Mouse (Mus musculus): ENCODE data around the gene Lrg1.
"Not testable (repeated sequence)": the region's sequence is repeated elsewhere in the genome, so short reads cannot be mapped to it uniquely, and the experiment has no call there.

Gene Lrg1

GRCm38 (mm10) chr17:56108334-56109044 lies 13.3 kb downstream of the Lrg1 start:
- DNase-seq (ENCODE audit: low spot score), result no peak

- no peak for DNase-seq (ENCODE audit: low spot score)
Observed at GRCm38 (mm10) chr17:56107736-56108135, 14.1 kb downstream of the Lrg1 start.

GRCm38 (mm10) chr17:56106981-56107380 lies 14.8 kb downstream of the Lrg1 start:
- no peak for DNase-seq (ENCODE audit: low spot score)

GRCm38 (mm10) chr17:56106436-56106835 lies 15.4 kb downstream of the Lrg1 start:
- not testable (repeated sequence) for DNase-seq (ENCODE audit: low spot score)

DNA sequence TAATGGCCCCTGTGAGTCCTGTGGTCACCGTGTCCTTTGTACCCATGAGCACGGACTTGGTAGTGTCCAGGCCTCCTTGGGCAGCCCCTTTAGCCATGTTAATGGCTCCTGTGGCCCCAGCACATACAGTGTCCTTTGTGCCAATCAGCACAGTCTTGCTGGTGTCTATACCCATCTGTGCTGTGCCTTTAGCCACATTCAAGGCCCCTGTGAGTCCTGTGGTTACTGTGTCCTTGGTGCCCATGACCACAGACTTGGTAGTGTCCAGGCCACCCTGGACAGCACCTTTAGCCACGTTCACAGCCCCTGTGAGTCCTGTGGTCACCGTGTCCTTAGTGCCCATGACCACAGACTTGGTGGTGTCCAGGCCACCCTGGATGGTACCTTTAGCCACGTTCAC lies 17.0 kb downstream of the Lrg1 start:
- not testable (repeated sequence) for DNase-seq (ENCODE audit: low spot score)

- DNase-seq (ENCODE audit: low spot score), result no peak
Observed at GRCm38 (mm10) chr17:56103465-56104285, 18.1 kb downstream of the Lrg1 start.

- DNase-seq (ENCODE audit: low spot score), result no peak
Observed at GRCm38 (mm10) chr17:56102927-56103326, 18.9 kb downstream of the Lrg1 start.

DNA sequence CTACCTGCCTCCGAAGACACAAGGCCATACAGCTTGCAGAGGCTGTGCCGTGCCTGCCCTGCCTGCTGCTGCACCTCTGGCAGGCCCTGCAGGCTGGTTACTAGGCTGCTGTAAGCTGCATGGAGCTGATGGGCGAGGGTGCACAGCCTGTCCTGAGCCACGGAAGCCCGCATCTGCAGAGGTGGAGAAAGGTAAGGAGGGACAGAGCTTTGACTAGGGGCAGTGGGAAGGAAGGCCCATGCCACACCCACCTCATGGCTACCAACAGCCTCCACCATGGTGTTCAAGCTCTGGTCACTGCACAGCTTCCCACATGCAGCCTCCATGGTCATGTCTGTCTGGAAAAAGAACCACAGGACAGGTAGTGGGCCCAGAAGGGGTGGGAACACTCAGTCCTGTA lies 19.6 kb downstream of the Lrg1 start:
- DNase-seq (ENCODE audit: low spot score), result no peak

GRCm38 (mm10) chr17:56100811-56101210 lies 21.0 kb downstream of the Lrg1 start:
- DNase-seq (ENCODE audit: low spot score), result no peak

- no peak for DNase-seq (ENCODE audit: low spot score)
Observed at GRCm38 (mm10) chr17:56098711-56099572, 22.9 kb downstream of the Lrg1 start.

DNA sequence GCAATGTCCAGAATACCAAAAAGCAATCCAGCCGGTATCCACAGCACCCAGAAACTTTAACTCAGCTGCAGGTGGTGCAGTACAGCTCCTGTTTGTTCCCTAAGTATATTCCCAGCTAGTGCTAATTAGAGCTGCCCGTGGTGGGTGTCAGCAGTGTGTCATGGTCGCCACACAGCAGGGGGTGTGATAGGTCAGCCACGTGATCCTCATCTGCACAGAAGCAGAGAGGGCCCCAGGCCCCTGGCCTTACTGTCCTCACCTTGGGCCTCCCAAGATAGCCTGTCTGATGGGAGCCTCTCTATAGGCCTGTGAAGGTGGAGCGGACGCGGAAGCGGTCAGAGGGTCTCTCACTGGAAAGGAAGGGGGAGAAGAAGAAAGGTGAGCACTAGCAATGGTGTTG lies 23.6 kb downstream of the Lrg1 start:
- no peak for DNase-seq (ENCODE audit: low spot score)

- no peak for DNase-seq (ENCODE audit: low spot score)
Observed at GRCm38 (mm10) chr17:56096883-56097282, 24.9 kb downstream of the Lrg1 start.

- DNase-seq (ENCODE audit: low spot score), result no peak
Observed at GRCm38 (mm10) chr17:56092794-56093193, 29.0 kb downstream of the Lrg1 start.

DNA sequence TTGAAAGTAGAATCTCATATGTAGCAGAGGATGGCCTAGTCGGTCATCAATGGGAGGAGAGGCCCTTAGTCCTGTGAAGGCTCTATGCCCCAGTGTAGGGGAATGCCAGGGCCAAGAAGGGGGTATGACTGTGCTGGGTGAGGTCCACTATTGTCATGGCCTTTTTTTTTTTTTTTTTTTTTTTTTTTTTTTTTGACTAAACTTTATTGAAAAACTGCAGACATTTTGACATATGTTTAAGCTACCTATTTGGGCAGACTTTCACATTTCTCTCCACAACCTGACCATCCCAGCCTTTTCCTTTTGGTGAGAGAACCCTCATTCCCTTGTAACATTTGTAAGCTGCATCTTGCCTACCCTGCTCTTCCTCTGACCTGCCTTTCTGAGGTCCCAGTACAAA lies 29.5 kb downstream of the Lrg1 start:
- DNase-seq (ENCODE audit: low spot score), result no peak

- DNase-seq (ENCODE audit: low spot score), result no peak
Observed at GRCm38 (mm10) chr17:56080781-56081585, 40.8 kb downstream of the Lrg1 start.

DNA sequence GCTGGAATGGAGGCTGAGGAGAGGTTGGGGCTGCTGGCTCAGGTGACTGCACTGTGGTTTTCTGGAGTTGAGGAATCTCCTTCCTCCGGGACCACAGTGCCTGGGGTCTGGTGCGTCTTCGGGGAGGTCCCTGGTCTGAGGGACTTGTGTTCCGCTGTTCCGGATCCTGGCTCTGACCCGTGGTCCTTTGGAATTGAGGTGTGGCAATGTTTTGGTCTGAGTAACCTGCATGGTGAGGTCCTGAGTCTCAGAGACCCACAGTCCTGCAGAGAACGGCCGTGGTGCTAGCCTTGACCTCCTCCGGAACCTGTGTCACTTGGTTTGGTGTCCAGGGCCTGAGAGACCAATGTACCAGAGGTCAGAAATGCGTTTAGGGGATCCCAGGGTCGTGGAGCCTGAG lies 41.9 kb downstream of the Lrg1 start:
- DNase-seq (ENCODE audit: low spot score), result peak; percentile 14

DNA sequence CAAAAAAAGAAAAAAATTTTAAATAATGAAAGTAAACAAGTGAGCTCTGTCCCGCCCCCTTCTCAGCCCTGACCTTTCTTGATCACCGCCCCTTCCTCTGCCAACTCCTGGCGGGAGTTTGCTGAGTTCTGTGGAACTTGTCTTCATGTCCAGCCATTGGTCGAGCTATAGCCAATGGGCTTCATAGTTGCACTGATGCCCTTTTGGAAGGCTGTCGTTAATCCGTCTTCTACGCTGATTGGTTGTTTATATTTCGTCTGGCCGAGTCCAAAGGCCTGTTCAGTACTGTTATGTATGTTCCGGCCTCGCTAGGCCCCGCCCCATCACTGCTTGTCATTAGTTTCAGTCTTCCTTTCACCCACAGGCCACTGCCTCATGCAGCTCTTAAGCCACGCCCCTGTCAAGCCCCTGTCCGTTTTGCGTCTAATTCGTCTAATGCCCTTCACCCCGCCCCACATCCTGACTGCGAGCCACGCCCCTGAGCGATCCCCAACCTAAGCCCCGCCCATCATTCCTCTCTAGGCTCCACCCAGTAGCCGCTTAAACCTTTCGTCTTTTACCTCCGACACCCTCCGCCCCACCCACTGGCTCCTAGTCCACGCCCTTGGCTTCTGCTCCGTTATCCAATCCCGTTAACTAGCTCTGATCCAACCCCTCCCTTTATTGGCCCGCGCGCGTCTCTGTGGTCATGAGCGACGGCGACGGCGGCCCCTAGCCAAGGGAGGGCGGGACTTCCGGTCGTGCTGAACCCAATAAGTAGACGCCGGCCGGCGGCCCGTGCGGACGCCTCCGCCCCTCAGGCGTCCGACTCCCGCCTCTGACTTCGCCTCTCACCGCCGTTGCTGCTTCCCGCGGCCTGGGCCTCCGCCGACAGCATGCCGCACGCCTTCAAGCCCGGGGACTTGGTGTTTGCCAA lies 42.7 kb downstream of the Lrg1 start, which contains the start of gene Hdgfl2:
Gene Hdgfl2, plus strand, starts transcription at position 755 of the 916 bp plus-strand sequence.
- peak; percentile 99 for DNase-seq (ENCODE audit: low spot score)

DNA sequence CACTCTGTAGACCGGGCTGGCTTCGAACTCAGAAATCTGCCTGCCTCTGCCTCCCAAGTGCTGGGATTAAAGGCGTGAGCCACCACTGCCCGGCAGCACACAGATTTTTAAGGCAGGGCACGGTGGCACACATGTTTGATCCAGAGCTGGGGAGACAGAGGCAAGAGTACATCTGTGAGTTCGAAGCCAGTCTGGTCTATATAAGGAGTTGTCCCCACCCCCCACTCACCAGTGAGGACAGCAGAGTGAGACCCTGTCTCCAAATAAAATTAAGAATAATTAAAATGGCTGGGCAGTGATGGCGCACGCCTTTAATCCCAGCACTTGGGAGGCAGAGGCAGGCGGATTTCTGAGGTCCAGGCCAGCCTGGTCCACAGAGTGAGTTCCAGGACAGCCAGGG lies 43.4 kb downstream of the Lrg1 start:
- not testable (repeated sequence) for DNase-seq (ENCODE audit: low spot score)

DNA sequence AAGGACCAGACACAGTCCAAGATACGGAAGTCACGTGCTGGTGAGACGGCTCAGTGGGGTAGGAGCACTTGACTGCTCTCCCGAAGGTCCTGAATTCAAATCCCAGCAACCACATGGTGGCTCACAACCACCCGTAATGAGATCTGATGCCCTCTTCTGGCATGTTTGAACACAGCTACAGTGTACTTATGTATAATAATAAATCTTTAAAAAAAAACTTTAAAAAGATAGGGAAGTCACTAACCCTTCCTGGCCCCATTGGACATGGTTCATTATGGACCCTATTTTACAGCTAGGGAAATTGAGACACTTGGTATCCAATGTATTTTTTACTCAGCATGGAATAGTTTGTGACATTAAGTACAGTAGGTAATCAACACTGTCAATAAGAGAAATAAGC lies 44.3 kb downstream of the Lrg1 start:
- DNase-seq (ENCODE audit: low spot score), result no peak

DNA sequence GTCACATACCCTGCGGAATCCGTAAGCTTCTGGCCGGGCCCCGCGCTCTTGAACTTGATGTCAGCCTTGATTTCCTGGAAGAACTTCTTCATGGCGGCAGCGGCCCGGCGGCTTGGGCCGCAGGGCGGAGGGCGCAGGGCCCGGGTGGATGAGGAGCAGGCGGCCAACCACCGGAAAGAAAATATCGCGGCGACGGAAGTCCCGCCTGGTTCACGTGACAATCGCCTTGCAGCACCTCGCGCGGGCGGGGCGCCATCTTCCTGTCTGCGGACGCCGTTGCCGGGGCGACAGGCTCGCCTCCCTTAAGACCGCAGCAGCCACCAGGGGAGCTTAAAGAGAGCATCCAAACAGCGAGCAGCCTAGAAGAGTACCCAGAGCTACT lies 47.0 kb downstream of the Lrg1 start, which contains the start of gene Ubxn6:
Gene Ubxn6, minus strand, starts transcription at position 202 of the 382 bp plus-strand sequence.
- DNase-seq (ENCODE audit: low spot score), result peak; percentile 90
